Mouse (Mus musculus) spleen, adult 2 months (tissue): ENCODE measurements around the gene Pla2g2e.

Source experiments
- CTCF ChIP-seq: fragments of 200-500 bp; IDR thresholded peaks from 2 replicates; pipeline ENCODE4 v1.5.1; 2011; ENCODE audit warnings: mild to moderate bottlenecking, inconsistent platforms; ENCODE audit not compliant: insufficient read depth, insufficient read length, insufficient replicate concordance; ENCODE audit errors: extremely low read depth
- POLR2A ChIP-seq: fragments of 200-500 bp; IDR thresholded peaks from 2 replicates; pipeline ENCODE4 v1.6.1; 2011; ENCODE audit warnings: low read depth, low read length, inconsistent platforms

- TF ChIP-seq CTCF = no peak
- TF ChIP-seq POLR2A = no peak
Measured at GRCm38 (mm10) chr4:138889165-138889564, 11.4 kb downstream of the Pla2g2e start.
